Mouse (Mus musculus): Measurements from ENCODE around the gene Iqgap1.
A peak's percentile ranks its signal among the peaks of the same experiment; 100 is the strongest.

DNA sequence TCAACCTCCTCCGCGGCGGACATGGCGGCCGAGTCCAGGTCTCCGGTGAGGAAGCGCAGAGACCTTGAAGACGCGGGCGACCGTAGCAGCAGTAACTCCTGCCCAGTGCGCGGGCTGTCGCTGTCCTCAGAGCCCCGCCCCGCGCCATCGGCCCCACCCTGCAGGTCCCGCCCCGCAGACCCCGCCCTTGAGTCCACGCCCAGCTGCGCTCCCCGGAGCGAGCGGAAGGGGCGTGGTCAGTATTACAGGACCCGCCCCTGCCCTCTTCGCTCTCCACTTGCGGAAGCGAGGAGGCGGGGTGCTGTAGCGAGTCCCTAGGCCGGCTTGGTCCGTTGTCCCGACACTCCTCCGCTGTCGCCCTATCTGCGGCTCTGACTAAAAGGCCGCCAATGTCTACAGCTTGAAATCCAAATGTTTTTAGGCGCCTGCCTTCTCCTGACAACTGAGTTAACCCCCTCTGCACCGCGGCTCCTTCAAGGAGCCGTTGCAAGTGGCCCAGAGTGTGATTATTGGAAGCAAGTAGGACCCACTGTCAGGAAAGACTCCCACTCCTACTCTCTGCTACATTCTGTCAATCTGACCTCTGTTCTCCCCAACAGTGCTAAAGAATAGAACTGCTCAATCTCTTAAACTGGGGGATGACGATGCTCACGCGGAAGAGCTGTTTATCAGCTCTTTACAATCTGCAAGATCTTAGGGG lies 22.5 kb downstream of the Iqgap1 start:
- TF ChIP-seq CTCF (IDR thresholded peaks at IDR 0.05; ENCODE audit: low read depth) (peak; percentile 41), EP300 (optimal IDR thresholded peaks at IDR 0.05) (no peak)

All from stomach, postnatal 0 days (tissue).